Mouse (Mus musculus) adrenal gland, adult 18-20 months (tissue): ENCODE measurements around the gene Dusp2. TPM values are rescaled to one million over a fixed set of nuclear protein-coding genes. Genes with fewer than 3 reads are reported as not detected.

Source experiments
- DNase-seq, 2 experiments: peaks; one replicate each; pipeline ENCODE4 v3.0.0; 2021 to 2022; ENCODE audit warnings: low spot score in 2 of 2
- total RNA-seq, 2 experiments: library from RNA; stranded (reverse); gene quantifications; 1 replicate in 1 of 2; 2 replicates in 1 of 2; pipeline ENCODE4 v1.2.3; 2021

Dusp2 gene
- total RNA-seq, 2 experiments from 2014 or later = 0.66 to 2.0 TPM

DNA sequence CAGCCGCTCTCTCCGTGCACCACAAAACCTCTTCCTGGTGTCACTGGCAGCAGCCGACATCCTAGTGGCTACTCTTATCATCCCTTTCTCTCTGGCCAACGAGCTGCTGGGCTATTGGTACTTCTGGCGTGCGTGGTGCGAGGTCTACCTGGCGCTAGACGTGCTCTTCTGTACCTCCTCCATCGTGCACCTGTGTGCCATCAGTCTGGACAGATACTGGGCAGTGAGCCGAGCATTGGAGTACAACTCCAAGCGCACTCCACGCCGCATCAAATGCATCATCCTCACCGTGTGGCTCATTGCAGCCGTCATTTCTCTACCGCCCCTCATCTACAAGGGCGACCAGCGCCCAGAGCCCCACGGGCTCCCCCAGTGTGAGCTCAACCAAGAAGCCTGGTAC is 27.7 kb downstream of the Dusp2 start:
- no peak for DNase-seq

DNA sequence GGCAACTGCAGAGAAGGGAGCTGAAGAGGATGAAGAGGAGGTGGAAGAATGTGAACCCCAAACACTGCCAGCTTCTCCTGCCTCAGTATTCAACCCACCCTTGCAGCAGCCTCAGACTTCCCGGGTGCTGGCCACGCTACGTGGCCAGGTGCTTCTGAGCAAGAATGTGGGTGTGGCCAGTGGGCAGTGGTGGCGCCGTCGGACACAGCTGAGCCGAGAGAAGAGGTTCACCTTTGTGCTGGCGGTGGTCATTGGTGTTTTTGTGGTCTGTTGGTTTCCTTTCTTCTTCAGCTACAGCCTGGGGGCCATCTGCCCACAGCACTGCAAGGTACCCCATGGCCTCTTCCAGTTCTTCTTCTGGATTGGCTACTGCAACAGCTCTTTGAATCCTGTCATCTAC is 28.5 kb downstream of the Dusp2 start:
- DNase-seq = no peak

DNA sequence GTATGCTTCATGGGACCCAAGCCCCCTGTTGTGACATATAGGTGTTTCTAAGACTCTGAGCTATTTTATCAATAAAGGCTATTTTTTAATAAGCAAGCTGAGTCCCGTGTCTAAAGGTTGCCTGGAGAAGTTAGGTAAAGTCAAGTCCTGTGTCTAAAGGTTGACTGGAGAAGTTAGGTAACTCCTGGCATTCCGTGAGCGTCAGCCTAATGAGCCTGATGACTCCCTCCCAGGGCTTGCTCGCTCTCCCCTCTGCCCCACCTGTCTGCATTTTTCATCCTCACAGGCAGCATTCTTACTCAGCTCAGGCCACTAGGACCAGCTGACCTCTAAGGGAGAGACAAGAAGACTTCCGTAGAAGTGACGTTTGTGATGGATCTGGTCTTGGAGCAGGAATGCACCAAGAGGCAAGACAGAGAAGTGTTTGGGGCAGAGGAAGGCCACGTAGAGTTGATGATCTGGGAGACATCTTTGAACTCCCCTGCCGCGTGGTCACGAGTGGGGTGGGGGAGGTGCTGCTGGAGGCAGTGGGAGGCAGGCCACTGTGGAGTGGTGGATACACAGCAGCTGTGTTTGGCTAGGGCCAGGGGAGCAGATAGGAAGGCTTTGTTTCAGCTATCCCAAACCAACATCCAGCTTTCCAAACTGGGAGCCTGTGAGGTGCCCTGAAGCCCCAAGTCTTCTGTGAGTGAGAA is 31.3 kb downstream of the Dusp2 start:
- no peak for DNase-seq

DNA sequence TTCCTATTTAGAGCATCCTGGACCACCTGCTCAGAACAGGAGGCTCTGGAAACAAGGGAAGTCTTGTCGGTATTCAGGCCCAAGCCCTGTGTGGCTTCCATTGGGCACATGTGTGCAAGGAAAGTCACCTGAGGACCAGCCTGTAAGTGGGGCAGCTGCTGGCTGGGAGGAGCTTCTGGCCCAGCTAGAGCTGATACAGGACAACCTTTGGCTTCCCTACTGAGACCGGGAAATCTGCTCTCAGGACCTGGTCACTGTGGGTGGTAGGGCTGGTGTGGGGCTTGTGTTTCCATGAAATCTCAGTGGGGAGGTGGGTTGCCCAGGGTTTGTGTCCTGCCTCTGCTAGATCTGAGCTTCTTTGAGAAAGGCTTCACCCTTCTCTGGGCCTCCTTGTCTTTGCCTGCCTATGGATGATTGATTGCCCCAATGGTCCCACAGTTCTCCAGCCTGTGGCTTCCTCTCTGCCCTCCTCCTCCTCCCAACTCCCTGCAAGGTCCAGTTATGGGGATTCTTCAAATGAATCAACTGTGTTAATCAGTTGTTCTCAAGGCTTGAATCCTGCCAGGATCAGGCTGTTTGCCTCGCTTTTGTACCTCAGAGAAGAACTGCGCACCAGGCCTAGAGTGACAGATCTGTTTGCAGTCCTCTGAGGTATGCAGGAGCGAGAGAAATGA is 33.9 kb downstream of the Dusp2 start:
- DNase-seq = no peak

DNA sequence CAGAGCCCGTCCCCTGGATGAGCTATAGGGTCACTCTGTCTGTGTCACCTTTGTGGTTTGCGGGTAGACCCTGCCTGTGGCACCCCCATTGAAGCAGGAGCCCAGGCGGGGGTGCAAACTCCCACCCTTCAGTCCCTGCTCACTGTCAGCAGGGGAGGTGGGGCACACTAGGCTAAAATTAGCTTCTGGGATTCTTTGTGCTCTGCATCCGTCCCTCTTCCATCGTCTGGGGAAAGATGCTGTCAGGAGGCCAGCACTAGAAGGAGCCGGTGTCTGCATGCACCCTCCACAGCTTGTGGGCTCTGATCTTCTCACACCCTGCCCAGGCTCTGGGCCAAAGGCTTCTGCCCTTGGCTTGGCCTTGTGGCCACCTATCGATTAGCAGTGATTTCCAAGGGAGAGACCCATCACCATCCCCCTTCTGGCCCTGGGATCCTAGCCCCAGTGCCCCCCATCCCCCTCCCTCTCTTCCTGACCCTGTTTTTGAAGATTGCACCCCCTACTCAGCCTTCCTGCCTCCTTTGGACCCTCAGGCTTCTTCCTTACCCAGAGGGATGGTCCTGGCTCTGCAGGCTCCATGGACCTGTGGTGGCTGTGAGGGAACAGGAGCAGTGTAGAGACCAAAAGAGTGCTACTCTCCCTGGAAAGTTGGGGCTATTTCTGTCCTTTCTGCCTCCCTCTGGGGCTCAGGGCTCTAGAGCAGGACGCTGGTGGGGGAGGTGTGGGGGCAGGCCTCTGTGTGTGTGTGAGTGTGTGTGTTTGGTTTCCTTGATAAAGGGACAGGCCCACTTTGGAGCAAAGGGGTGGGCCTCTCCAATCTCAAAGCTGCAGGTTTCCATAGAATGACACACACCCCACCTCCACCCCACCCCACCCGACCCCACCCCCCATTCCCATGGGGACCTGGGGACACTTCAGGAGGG is 34.9 kb downstream of the Dusp2 start:
- DNase-seq = no peak

DNA sequence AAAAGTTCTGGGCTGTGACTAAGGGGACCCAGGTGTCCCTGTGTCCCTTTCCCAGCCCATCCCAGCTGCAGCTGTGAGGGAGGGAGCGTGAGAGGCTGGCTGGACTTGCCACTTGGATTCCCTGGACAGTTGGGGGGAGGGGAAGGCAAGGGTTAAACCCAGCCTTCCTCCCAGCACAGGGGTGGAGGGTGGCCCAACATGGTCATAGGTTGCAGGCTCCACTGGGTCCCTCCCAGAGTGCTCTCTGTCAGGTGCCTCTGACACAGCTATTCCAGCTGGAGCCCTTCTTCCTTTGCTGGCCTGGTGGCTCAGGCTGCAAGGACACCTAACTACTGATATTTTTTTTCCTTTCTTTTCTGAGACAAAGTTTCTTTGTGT is 35.5 kb downstream of the Dusp2 start:
- DNase-seq = no peak

DNA sequence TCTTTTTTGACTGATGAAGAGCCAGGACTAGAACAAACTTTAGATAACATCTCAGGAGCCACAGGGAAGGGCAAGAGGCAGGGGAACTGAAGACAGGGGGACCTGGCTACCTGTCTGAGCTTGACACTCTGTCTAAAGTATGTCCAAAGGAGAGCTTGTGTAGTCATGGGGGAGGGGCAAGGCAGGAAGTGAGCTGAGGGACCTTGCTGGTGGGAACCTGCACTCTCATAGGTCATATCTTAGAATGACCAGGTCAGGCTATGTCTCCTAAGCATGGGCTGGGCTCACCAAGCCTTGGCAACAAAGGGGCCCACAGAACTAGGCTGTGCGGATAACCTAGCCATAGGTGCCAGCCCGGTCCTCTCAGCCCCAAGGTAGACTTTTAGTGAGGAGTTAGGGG is 36.1 kb downstream of the Dusp2 start:
- DNase-seq = no peak

DNA sequence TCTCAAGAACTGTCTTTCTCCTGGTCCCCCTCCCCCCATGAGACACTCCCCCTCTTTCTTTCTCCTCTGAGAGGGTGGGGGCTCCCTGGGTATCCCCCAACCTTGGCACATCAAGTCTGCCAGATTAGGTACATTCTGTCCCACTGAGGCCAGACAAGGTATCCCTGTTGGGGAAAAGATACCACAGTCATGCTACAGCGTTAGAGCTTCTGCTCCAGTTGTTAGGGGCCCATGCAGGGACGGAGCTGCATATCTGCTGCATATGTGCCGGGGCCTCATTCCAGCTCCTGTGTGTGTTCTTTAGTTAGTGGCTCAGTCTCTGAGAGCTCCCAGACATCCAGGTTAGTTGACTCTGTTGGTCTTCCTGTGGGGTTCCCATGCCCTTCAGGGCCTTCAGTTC is 38.2 kb downstream of the Dusp2 start:
- no peak for DNase-seq

DNA sequence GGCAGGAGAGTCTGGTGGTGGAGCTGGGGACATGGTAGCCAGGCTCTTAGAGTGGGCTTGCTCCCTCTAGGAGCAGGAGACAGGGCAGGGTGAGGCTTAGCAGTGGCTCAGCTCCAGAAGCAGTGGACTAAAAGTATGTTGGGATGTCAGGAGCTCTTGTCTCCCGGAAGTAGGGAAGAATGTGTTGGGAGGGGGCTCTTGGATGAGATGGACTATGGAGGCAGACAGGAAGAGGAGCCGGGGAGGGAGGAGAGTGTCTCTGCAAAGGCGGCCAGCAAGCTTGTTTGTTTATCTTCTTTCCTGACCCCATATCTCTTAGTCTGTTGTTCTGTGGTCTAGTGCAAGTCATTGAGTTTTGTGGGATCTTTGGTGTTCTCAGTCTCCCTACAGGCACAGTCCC is 39.1 kb downstream of the Dusp2 start:
- no peak for DNase-seq

DNA sequence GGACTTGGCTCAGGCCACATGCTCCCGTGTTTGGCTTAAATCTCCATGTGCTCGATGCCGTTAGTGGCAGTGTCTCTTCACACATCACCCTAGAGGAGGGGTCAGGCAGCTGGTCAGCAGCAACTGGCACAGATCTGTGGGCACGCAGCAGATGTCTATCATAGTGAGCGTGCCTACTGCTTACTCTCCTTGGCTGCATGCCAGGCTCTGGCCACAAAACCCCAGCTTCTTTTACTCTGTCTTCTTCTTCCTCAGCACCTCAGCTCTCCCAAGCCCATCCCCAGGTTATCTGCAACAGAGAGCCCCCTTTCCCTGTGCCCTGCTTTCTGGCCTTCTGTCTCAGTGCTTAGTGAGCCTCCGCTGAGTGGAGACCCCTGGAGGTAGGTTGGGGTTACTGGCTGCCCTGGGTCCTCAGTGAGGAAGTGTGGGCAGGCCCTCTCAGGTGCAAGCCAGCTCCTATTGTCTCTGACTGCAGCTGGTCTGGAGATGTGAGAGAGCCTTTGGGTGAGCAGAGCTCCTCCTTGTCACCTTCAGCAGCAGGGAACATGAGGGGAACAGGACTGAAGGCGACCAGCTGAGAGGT is 39.9 kb downstream of the Dusp2 start:
- no peak for DNase-seq

DNA sequence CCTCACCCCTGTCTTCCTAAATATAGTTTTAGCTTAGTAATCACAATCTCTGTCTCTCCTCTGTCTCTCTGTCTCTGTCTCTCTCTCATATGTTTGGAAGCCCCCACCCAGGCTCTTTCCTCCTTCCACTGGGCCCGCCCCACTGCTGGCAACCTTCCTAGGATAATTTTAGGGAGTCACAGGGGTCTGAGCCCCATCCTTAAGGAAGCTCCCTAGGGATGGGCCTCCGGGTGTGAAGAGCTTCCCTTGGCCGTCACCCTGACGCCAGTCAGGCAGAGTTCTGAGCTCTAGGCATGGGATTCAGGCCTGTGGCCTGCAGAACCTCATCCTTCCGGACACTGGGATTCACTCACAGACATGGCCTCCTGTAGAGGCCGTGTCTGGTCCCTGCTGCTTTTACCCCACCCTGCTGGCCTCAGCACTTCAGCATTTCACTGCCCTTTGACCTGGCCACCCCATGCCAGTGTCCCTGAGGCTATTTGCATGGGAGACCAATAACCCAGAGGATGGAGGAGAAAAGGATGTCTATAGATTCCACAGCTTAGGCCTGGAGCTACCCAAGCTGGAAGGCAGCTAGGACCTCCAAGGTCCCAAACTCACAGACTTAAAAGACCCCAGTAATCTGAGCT is 40.6 kb downstream of the Dusp2 start:
- no peak for DNase-seq

DNA sequence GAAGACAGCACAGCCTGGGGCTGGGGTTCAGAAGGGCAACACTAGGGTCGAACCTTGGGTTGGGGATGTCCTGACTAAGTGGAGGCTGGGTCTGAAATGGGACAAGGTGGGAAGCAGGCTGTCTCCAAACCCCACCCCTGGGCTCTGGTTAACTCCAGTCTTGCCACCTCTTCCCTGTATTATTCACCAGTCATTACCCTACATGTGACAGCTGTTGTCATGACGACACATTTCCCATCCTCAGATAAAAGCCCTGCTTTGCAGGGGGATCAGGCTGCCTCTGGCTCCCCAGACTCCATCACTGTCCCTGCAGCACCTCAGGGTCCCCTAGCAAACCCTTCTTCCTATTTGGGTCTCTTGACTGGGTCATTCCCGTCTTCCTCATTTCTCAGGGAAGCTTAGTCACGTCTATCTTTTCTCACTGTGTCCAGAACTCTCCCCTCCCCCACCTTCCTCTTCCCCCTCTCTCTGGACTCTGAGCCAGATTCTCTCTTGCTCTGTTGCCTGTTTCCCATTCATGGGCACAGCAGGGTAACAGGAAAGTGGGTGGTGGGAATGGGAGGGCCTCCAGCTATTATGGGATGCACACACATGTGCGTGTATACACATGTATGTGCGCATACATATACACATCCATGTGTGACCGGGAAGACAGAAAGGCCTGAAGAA is 42.1 kb downstream of the Dusp2 start:
- DNase-seq = no peak

DNA sequence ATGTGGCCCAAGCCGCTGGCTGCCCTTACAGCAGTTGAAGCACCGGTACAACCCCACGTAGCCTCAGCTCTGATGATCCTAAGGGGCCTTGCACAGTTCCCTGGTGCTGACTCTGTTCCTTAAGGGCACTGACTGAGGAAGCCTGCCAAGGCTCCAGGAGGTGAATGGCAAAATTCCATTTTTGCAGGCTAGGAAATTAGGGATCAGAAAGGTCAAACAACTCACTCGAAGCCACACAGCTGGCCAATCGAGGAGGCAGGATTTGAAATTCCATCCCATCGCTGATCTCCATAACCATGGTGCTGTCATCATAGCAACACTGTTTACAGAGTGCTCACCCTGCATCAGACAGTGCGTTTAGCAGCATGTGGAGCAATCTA is 42.6 kb downstream of the Dusp2 start:
- no peak for DNase-seq

DNA sequence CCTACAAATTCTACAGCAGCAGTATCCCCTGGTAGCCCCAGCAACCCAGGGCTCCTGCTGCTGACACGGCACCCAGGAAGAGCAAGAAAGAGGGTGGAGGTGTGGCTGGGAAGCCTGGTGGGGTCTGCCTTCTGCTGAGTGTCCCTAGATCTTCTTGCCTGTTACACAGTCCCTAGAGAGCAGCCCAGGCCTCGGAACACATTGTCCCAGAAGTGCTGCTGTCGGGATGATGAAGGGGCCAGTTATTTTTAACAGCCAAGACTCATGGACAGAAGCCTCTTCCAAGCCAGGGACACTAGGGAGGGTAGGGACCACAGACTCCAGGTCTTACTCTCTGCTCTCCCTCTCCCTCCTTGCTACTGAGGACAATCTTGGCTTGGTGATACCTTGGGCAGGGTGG is 43.3 kb downstream of the Dusp2 start:
- DNase-seq = no peak

DNA sequence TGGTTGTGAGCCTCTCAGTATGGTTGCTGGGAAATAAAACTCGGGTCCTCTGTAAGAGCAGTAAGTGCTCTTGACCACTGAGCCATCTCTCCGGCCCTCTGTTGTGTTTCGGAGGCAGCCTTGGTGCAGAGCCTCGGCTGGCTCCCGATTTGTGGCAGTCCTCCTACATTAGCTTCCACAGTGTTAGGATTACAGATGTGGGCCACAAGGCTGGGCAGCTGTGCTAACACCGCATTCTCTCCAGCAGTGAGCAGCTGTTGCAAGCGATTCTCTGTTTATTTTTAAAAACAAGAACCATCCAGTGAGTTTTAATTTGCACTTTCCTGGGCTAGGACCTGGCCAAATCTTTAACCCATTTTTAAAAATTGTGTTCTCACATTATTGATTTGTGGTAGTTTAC is 47.9 kb downstream of the Dusp2 start:
- DNase-seq = no peak

DNA sequence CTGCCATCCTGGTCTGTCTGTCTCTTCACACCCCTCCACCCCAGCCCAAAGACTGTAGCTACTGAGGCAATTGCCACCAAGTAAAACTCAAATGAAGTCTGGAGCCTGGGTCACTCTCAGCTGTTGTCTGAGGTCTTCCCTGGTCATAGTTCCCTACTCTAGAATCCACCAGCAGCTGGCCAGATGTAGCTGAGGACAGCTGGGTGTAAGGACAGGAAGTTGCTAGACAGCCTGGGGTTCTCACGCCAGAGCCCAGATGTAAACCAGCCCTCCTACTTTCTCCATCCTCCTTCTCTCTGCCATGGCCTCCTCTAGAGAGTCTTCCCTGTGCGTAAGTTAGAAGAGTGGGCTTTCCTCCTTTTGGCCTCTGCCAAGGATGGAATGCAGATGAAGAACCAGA is 51.6 kb downstream of the Dusp2 start:
- DNase-seq = no peak
